Mouse (Mus musculus): Measurements from ENCODE around the gene Muc5ac. TPM values are rescaled to one million over a fixed set of nuclear protein-coding genes. Genes with fewer than 3 reads are reported as not detected.
"Not testable (repeated sequence)": the region's sequence is repeated elsewhere in the genome, so short reads cannot be mapped to it uniquely, and the experiment has no call there.

Gene Muc5ac
- polyA plus RNA-seq (2012; rRNA removed) = 0.03 TPM in 1 of 2 replicates, not detected in the other

- DNase-seq (ENCODE audit: low read depth) = no peak
These were observed at the start of gene Muc5ac for GRCm38 (mm10) chr7:141788677-141789452. Gene Muc5ac (plus strand): TSS chr7:141788972.

DNA sequence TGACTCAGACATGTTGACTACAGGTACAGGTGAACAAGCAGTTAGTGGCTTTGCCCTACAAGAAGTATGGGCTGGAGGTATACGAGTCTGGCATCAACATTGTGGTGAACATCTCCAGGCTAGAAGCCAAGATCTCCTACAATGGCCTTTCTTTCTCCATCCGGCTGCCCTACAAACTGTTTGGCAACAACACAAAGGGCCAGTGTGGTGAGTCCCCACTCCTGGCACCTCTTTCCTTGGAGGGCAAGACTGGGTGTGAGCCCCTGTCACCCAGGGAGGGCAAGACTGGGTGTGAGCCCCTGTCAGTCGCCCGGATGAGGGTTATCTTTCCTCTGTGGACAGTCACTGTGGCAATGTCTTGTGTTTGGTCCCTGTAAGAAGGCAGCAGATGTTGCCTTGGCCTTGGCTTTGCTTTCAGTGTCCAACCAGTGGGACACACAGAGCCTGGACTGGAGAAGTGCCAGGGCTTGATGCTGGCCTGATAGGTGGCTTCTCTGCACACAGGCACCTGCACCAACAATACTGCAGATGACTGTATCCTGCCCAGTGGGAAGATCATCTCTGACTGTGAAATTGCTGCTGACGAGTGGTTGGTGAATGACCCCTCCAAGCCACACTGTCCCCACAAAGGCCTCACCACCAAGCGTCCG, 41.2 kb upstream of the Muc5ac start:
- DNase-seq (ENCODE audit: low read depth) = no peak

DNA sequence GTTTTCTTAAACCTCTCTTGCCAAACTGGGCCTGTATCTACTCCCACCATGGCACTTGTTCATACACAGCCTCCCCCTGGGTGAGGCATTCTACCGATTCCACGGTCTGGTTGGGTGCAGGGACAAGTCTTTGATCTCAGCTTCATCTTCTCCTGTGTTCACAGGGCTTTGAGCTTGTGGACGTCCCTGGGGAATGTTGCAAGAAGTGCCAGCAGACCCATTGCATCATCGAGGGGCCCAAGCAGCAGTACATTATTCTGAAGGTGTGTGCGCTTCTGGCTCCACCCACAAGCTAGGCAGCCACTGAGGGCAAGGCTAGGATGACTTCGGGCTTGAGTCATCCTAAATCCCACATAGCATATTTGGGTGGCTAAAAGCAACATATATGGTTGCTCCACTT, 36.3 kb upstream of the Muc5ac start:
- DNase-seq (ENCODE audit: low read depth) = no peak

DNA sequence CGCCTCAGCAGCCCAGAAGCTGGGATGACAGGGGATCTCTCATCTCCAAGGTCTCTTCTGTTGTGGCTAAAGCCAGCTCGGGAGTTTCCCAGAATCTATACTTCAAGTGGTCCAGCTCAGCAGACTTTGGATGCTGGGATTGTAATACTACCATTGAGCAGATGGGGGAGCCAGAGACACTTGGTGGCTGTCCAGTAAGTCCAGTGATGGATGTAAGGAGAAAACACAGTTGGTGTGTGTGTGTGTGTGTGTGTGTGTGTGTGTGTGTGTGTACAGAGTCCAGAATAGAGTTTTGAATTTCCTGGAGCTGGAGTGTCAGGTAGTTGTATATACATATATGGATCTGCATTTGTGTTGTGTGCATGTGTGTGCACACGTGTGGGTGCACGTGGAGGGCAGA, 32.9 kb upstream of the Muc5ac start:
- no peak for DNase-seq (ENCODE audit: low read depth)

DNA sequence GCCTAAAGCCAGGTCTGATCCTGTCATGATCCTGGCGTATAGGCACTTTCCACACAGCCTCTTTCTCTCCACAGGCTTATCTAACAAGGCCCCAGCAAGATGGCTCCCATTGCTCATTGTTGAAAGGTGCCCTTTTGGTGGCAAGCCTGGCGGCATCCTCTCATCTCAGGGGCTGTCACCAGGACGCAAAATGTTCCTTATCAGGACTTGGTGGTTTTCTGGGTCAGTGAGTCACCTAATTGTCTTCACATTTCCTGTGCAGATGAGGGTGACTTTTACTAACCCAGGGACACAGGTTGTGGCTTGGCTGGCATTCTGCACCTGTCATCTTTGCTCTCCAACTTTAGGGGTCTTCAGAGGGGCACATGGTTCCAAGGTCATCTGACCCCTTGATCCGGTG, 30.5 kb upstream of the Muc5ac start:
- DNase-seq (ENCODE audit: low read depth) = no peak

GRCm38 (mm10) chr7:141770521-141770920, 18.3 kb upstream of the Muc5ac start:
- no peak for DNase-seq (ENCODE audit: low read depth)

DNA sequence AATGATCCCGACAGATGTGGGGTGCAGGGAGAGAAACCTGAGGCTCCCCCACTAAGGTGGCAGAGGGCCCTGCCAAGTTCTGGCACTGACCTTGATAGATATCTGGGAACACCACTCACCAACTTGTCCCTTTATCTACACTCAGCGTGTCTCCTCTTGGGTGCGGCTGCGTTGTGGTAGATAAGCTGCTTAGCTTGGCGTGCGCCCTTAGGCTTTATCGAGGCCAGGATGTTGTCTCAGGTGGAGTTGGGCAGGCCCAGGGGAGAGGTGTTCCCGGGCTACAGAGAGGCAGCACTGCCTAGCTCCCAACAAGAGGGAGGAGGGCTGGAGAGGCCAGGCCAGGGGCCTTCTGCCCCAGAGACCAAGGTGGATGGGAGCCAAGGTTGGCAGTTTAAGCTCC, 17.8 kb upstream of the Muc5ac start:
- DNase-seq (ENCODE audit: low read depth) = no peak

DNA sequence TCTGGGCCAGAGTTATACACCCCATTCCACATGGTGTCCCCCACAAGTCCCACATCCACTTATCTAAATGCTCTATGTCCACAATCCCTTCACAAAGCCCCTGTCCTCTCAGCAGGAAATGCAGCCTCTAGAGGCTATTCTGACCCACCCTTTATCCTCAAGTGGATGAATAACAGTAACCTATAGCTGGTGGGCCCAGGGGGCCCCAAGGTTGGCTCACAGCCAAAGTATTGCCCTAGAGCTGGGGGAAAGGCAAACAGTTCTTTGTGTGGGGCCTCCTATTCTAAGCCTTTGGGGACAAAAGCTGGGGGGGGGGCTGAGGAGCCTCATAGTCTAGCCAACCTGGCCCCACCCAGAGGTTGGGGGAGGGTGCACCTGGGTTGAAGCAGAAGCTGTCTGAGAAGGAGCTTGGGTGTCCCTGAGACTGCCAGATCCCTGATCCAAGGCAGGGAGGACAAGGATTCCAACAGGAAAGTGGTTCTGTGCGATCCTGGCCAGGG, 16.7 kb upstream of the Muc5ac start:
- no peak for DNase-seq (ENCODE audit: low read depth)

- no peak for DNase-seq (ENCODE audit: low read depth)
These were observed 13.9 kb upstream of the Muc5ac start for GRCm38 (mm10) chr7:141774855-141775254.

DNA sequence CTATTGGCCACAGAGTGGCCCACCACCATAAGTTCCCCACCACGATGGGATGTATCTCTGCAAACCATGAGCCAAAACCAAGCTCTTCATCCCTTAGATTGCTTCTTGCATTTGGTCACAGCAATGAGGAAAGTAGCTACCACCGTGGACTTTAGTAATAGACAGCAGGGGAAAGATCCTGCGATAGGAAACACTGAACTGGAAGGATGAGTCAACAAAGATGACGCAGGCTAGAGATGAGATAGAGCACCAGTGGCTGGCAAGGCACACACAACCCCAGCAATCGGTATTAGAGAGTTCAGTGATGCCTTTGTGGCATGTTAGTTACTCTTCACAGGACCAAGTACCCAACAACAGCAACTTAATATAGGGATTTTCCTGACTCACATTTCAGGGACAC, 12.6 kb upstream of the Muc5ac start:
- no peak for DNase-seq (ENCODE audit: low read depth)

- DNase-seq (ENCODE audit: low read depth) = no peak
These were observed 5.5 kb downstream of the Muc5ac start for GRCm38 (mm10) chr7:141794251-141794650.

DNA sequence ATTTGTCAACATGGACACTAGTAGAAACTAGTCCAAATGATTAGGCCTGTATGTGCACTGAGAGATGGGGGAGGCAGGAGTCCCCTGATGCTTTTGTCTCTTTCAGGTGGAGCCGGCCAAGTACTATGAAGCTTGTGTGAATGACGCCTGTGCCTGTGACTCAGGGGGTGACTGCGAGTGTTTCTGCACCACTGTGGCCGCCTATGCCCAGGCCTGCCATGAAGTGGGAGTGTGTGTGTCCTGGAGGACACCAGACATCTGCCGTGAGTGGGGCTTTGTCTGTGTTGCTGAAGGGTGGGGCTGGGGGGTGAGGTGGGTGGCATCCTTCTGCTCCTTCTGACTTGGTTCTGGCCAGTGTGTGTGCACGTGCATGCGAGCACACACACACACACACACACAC, 14.4 kb downstream of the Muc5ac start:
- no peak for DNase-seq (ENCODE audit: low read depth)

DNA sequence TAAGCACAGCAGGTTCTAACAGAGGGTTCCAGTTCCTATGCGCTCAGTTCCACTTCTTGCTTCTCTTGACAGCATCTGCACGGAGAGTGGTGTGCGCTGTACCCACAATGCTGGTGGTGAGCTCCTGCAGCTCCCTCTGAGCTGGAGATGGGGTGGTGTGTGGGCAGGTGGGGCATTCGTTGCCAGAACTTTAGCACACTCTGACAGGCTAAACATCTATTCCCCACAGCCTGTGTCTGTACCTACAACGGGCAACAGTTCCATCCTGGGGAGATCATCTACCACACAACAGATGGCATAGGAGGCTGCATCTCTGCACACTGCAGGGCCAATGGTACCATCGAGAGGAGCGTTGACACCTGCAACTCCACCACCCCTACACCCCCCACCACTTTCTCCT, 16.6 kb downstream of the Muc5ac start:
- DNase-seq (ENCODE audit: low read depth) = no peak

DNA sequence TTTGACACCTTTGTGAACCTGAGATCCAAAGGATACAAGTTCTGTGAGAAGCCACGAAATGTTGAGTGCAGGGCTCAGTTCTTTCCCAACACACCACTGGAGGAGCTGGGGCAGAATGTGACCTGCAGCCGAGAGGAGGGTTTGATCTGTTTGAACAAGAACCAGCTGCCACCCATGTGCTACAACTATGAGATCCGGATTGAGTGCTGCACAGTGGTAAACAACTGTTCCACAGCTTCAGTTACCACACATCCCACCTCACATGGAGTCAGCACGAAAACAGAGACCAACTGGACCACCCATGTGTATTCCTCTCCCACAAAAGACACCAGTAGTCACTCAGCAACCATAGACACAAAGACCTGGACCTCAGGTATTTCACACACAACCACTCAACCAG, 19.1 kb downstream of the Muc5ac start:
- not testable (repeated sequence) for DNase-seq (ENCODE audit: low read depth)

- not testable (repeated sequence) for DNase-seq (ENCODE audit: low read depth)
These were observed 21.2 kb downstream of the Muc5ac start for GRCm38 (mm10) chr7:141809933-141810332.

DNA sequence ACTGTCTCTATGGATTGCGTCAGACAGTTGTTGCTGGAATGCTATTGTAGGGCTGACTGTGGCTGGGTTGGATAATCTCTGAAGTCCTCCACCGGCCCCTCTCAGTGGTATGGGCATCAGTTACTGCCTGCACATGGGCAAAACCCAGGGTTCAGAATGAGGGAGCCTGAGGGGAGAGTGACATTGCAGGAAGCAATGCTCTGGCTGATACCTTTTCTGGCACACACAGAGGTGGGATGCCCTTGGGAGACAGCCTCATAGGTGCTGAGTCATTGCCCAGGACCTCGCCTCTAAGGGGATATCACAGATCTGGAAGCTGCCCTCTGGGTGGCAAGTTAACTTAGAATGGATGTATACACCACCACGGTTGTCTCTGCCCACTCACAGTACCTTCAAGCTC, 24.5 kb downstream of the Muc5ac start:
- DNase-seq (ENCODE audit: low read depth) = no peak

DNA sequence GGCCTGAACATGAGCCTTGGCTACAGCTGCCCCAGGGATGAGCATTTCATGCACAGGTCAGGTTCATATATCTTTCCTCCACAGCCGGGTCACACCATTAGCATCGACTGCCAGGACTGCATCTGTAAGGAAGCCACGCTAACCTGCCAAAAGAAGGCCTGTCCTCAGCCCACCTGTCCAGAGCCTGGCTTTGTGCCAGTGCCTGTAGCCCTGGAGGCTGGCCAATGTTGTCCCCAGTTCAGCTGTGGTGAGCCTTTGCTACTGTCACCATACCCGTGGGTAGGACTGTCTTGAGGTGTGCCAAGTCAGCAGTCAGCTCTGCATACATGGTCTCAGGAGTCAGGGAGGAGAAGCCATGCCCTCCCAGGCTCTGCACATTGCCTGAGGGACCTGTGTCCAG, 26.6 kb downstream of the Muc5ac start:
- no peak for DNase-seq (ENCODE audit: low read depth)

- DNase-seq (ENCODE audit: low read depth) = no peak
These were observed 28.7 kb downstream of the Muc5ac start for GRCm38 (mm10) chr7:141817355-141818075.

GRCm38 (mm10) chr7:141818267-141818666, 29.5 kb downstream of the Muc5ac start:
- no peak for DNase-seq (ENCODE audit: low read depth)

DNA sequence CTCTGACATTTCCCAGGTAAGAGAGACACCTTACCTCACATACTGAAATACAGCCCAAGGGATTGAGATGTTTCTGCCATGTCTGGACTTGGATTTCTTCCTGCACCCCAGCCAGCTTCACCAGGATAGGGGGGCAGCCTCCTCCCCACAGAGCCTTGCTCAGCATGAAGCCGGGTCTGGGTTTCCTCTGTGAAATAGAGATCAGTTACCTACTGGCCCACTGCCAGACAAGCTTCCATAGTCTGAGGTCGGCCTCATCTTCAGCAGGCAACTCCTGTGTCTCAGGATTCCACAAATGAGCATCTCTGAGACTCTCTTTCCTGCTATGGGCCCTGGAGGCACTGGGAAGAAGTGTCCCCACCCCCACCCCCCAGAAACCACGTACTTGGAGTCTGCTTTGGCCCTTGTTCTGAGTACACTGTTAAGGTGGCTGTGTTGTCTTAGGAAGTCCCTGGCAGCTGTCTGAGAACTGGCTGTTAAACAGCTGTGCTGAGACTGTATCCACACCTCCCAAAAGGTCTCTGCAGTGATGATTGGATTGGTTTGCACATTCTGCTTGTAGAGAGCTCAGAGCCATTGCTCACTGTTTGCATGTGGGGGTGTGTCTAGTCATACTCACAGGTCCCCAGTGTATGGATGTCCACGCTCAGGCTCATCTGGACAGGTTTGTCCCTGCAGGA, 34.0 kb downstream of the Muc5ac start:
- no peak for DNase-seq (ENCODE audit: low read depth)

GRCm38 (mm10) chr7:141823699-141824098, 34.9 kb downstream of the Muc5ac start:
- no peak for DNase-seq (ENCODE audit: low read depth)

DNA sequence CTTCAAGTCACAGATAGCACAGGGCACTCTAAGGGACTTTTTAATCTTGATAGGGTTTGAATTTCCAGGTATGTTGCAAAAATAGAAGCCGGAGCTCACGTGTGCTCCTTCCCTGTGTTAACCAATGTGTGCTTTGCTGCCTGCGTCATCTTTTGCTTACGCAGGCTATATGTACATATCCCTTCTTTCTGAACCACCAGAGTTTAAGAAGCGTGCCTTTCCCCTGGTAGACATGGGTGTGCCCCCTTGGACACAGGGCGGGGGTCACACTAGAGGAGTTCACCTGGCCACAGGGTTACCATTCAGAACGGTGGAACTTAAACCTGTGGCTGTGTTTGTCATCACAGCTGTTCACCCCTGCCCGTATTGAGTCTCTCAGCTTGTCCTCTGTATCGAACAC, 35.6 kb downstream of the Muc5ac start:
- DNase-seq (ENCODE audit: low read depth) = no peak
